Mouse (Mus musculus): ENCODE data around the gene Armc8. TPM values are rescaled to one million over a fixed set of nuclear protein-coding genes. Genes with fewer than 3 reads are reported as not detected.

The Armc8 gene
- polyA plus RNA-seq, 1 experiment from 2014 or later, result 87.2 TPM

- H3K4me3 ChIP-seq (ENCODE audit: low read depth, low read length), result no peak overlapping the region
- ATAC-seq, result peak; percentile 52
- H3K4me1 ChIP-seq (ENCODE audit: control insufficient read depth, insufficient read depth, low read length), result no peaks in the 10 kb centered on the region
- H3K36me3 ChIP-seq (ENCODE audit: control insufficient read depth, insufficient read depth, low read length), result no peaks in the 10 kb centered on the region
- WGBS, result 27% methylated on average over 8 of the region's 8 CpGs
- H3K4me2 ChIP-seq (ENCODE audit: low read length), result no peak overlapping the region
- no peaks in the 10 kb centered on the region for H3K9me3 ChIP-seq (replicated peaks; ENCODE audit: control insufficient read depth, low read length, poor library complexity, severe bottlenecking)
- H3K27ac ChIP-seq (ENCODE audit: low read length), result no peak overlapping the region
- no peak overlapping the region for H3K9ac ChIP-seq (ENCODE audit: low read depth, low read length)
- no peaks in the 10 kb centered on the region for H3K27me3 ChIP-seq (ENCODE audit: control insufficient read depth, insufficient read depth, low read depth, low read length)
Observed at GRCm38 (mm10) chr9:99444590-99445178, 124.0 kb downstream of the Armc8 start.

- 97% methylated on average over 4 of the region's 4 CpGs for WGBS
- Histone ChIP-seq H3K27me3 (ENCODE audit: control insufficient read depth, insufficient read depth, low read depth, low read length) (peaks cover 4% of the 10 kb centered on the region; the same call in 1 of the 2 replicates), H3K36me3 (ENCODE audit: control insufficient read depth, insufficient read depth, low read length) (no peaks in the 10 kb centered on the region), H3K9ac (ENCODE audit: low read depth, low read length) (no peak overlapping the region), H3K4me3 (ENCODE audit: low read depth, low read length) (no peak overlapping the region), H3K4me1 (ENCODE audit: control insufficient read depth, insufficient read depth, low read length) (peaks cover 7% of the 10 kb centered on the region), H3K27ac (ENCODE audit: low read length) (no peak overlapping the region), H3K4me2 (ENCODE audit: low read length) (no peak overlapping the region), H3K9me3 (replicated peaks; ENCODE audit: control insufficient read depth, low read length, poor library complexity, severe bottlenecking) (no peaks in the 10 kb centered on the region)
- ATAC-seq, result 0 out of 2 replicates have a peak, but pooled peaks have one; percentile 18
Observed at GRCm38 (mm10) chr9:99441647-99442433, 126.9 kb downstream of the Armc8 start.

DNA sequence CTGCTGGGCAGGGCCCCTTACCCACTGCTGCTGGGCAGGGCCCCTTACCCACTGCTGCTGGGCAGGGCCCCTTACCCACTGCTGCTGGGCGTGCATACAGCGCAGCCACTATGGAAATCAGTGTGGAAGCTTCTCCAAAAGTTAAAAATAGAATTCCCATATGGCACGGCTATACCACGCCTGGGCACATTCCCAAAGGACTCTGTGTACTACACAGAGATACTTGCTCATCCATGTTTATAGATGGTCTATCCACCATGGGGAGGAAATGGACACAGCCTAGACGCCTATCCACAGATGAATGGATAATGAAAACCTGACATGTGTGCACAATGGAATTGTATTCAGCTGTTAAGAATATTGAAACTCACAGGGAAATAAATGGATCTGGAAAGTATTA, 127.8 kb downstream of the Armc8 start:
- Histone ChIP-seq H3K27me3 (ENCODE audit: control insufficient read depth, insufficient read depth, low read depth, low read length) (peaks cover 4% of the 10 kb centered on the region; the same call in 1 of the 2 replicates), H3K4me2 (ENCODE audit: low read length) (no peak overlapping the region), H3K9me3 (replicated peaks; ENCODE audit: control insufficient read depth, low read length, poor library complexity, severe bottlenecking) (no peaks in the 10 kb centered on the region), H3K4me1 (ENCODE audit: control insufficient read depth, insufficient read depth, low read length) (peaks cover 7% of the 10 kb centered on the region), H3K4me3 (ENCODE audit: low read depth, low read length) (no peak overlapping the region), H3K9ac (ENCODE audit: low read depth, low read length) (no peak overlapping the region), H3K36me3 (ENCODE audit: control insufficient read depth, insufficient read depth, low read length) (no peaks in the 10 kb centered on the region), H3K27ac (ENCODE audit: low read length) (no peak overlapping the region)
- no peak for ATAC-seq
- 78% methylated on average over 5 of the region's 5 CpGs for WGBS

DNA sequence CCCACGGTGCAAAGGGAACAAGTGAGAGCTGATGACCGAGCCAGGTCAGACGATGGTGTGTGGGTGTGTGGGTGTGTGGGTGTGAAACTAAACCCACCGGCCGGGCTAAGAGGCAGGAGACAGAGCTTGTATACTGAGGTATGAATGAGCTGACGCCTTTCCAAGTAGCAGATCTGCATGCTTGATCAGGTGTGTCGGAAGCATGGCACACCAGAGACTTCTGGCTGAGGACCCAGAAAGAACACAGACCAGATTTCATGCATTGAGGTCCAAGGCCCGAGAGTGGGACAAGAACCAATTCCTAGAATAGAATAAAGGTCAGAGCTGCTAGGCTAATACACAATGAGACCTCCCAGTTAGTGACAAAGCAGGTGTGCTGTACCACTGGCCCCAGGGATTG, 129.6 kb downstream of the Armc8 start:
- H3K4me3 ChIP-seq (ENCODE audit: low read depth, low read length), result no peak overlapping the region
- peaks cover 17% of the 10 kb centered on the region for H3K4me1 ChIP-seq (ENCODE audit: control insufficient read depth, insufficient read depth, low read length)
- WGBS, result 81% methylated on average over 8 of the region's 8 CpGs
- no peak for ATAC-seq
- H3K9me3 ChIP-seq (replicated peaks; ENCODE audit: control insufficient read depth, low read length, poor library complexity, severe bottlenecking), result no peaks in the 10 kb centered on the region
- peaks cover 4% of the 10 kb centered on the region; the same call in 1 of the 2 replicates for H3K27me3 ChIP-seq (ENCODE audit: control insufficient read depth, insufficient read depth, low read depth, low read length)
- no peaks in the 10 kb centered on the region for H3K36me3 ChIP-seq (ENCODE audit: control insufficient read depth, insufficient read depth, low read length)
- H3K27ac ChIP-seq (ENCODE audit: low read length), result no peak overlapping the region
- no peak overlapping the region for H3K9ac ChIP-seq (ENCODE audit: low read depth, low read length)
- H3K4me2 ChIP-seq (ENCODE audit: low read length), result no peak overlapping the region

GRCm38 (mm10) chr9:99437781-99438565, 130.7 kb downstream of the Armc8 start:
- WGBS, result 79% methylated on average over 12 of the region's 12 CpGs
- no peak overlapping the region for H3K4me2 ChIP-seq (ENCODE audit: low read length)
- peaks cover 27% of the 10 kb centered on the region for H3K4me1 ChIP-seq (ENCODE audit: control insufficient read depth, insufficient read depth, low read length)
- H3K27me3 ChIP-seq (ENCODE audit: control insufficient read depth, insufficient read depth, low read depth, low read length), result peaks cover 4% of the 10 kb centered on the region; the same call in 1 of the 2 replicates
- ATAC-seq, result no peak
- H3K4me3 ChIP-seq (ENCODE audit: low read depth, low read length), result no peak overlapping the region
- H3K36me3 ChIP-seq (ENCODE audit: control insufficient read depth, insufficient read depth, low read length), result no peaks in the 10 kb centered on the region
- no peak overlapping the region for H3K9ac ChIP-seq (ENCODE audit: low read depth, low read length)
- H3K27ac ChIP-seq (ENCODE audit: low read length), result no peak overlapping the region
- no peaks in the 10 kb centered on the region for H3K9me3 ChIP-seq (replicated peaks; ENCODE audit: control insufficient read depth, low read length, poor library complexity, severe bottlenecking)

GRCm38 (mm10) chr9:99437031-99437764, 131.5 kb downstream of the Armc8 start, which contains the start of gene Mras:
Gene Mras, minus strand, starts transcription at chr9:99437381.
- Histone ChIP-seq H3K9me3 (replicated peaks; ENCODE audit: control insufficient read depth, low read length, poor library complexity, severe bottlenecking) (no peaks in the 10 kb centered on the region), H3K4me2 (ENCODE audit: low read length) (peak within 1 kb of the TSS; percentile 87), H3K27me3 (ENCODE audit: control insufficient read depth, insufficient read depth, low read depth, low read length) (peaks cover 4% of the 10 kb centered on the region; the same call in 1 of the 2 replicates), H3K4me3 (ENCODE audit: low read depth, low read length) (peak within 1 kb of the TSS; percentile 85), H3K27ac (ENCODE audit: low read length) (peak within 1 kb of the TSS; percentile 89), H3K4me1 (ENCODE audit: control insufficient read depth, insufficient read depth, low read length) (peaks cover 32% of the 10 kb centered on the region), H3K9ac (ENCODE audit: low read depth, low read length) (peak within 1 kb of the TSS; percentile 95), H3K36me3 (ENCODE audit: control insufficient read depth, insufficient read depth, low read length) (no peaks in the 10 kb centered on the region)
- 16% methylated on average over 27 of the region's 27 CpGs for WGBS
- ATAC-seq, result no peak

DNA sequence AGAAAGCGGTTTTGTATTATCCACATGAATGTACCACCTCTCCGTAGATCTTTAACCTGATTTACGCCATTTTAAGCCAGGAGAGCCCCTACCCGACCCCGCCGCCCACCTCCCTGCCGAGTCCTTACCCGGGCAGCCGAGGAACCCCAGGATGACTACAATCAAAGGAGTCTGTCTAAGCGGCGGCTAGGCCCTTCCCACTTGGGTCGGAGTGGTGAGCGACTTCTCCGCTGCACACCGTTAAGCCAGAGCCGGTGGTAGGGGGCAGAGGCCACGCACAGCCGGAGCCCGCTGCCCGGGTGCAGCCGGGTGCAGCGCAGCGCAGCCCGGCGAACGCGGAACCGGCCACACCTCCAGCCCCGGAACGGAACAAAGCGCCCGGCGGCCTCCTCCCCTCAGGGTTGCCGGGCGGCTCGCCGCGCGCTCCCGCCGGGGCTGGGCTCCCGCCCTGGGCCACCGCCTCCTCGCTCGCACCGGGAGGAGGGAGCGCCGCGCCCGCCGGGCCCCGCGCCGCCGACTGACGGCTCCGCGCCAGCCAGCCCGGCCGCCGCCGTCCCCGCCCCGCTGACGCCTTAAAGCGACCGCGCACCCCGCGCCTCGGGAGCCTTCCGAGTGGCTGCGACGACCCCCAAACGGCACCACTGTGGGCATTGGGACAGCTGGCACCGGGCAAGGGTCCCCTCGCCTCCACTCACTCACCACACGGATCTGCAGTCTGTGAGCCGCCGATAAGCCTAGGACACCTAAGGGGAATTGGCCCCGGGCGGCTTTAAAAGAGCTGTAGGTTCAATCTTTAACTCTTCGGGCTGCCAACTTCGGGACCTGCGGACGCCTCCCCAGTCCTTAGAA, 132.3 kb downstream of the Armc8 start:
- Histone ChIP-seq H3K4me2 (ENCODE audit: low read length) (peak overlapping the region; percentile 87), H3K36me3 (ENCODE audit: control insufficient read depth, insufficient read depth, low read length) (no peaks in the 10 kb centered on the region), H3K27me3 (ENCODE audit: control insufficient read depth, insufficient read depth, low read depth, low read length) (peaks cover 4% of the 10 kb centered on the region; the same call in 1 of the 2 replicates), H3K9me3 (replicated peaks; ENCODE audit: control insufficient read depth, low read length, poor library complexity, severe bottlenecking) (no peaks in the 10 kb centered on the region), H3K27ac (ENCODE audit: low read length) (peak overlapping the region; percentile 89), H3K9ac (ENCODE audit: low read depth, low read length) (peak overlapping the region; percentile 95), H3K4me3 (ENCODE audit: low read depth, low read length) (peak overlapping the region; percentile 85), H3K4me1 (ENCODE audit: control insufficient read depth, insufficient read depth, low read length) (peaks cover 32% of the 10 kb centered on the region)
- WGBS, result 0% methylated on average over 72 of the region's 86 CpGs
- peak; percentile 83 for ATAC-seq
